Mouse (Mus musculus) MEL (cell line): ENCODE measurements around the gene Tmem268. TPM values are rescaled to one million over a fixed set of nuclear protein-coding genes. Genes with fewer than 3 reads are reported as not detected.
A peak's percentile ranks its signal among the peaks of the same experiment; 100 is the strongest.

Experiments
- DNase-seq: peaks from one replicate; pipeline ENCODE4 v3.0.0; 2011; ENCODE audit warnings: low read depth, low spot score
- H3K27ac ChIP-seq: 2 replicates; pipeline ENCODE4 v1.5.1; 2012; ENCODE audit warnings: low read depth, mild to moderate bottlenecking, control low read depth, low read length, moderate library complexity; ENCODE audit not compliant: control insufficient read depth
- H3K27me3 ChIP-seq, 2 experiments: fragments of 150-350 bp in 1 of 2; sonication (generic) in 1 of 2; 2 replicates each; pipeline ENCODE4 v1.6.1; 2012; ENCODE audit warnings: low read length in 2 of 2, mild to moderate bottlenecking in 2 of 2, improper control_type of control experiment in 1 of 2, moderate library complexity in 1 of 2; ENCODE audit not compliant: insufficient read depth in 2 of 2, control insufficient read depth in 1 of 2
- H3K36me3 ChIP-seq, 2 experiments: 2 replicates each; pipeline ENCODE4 v1.6.1; 2012 to 2014; ENCODE audit warnings: low read length in 2 of 2, improper control_type of control experiment in 1 of 2, inconsistent platforms in 1 of 2, mild to moderate bottlenecking in 1 of 2; ENCODE audit not compliant: insufficient read depth in 2 of 2, control insufficient read depth in 1 of 2
- H3K4me1 ChIP-seq, 2 experiments: fragments of 150-350 bp in 1 of 2; sonication (generic) in 1 of 2; 2 replicates each; pipeline ENCODE4 v1.6.1; 2012; ENCODE audit warnings: low read length in 2 of 2, improper control_type of control experiment in 1 of 2, mild to moderate bottlenecking in 1 of 2; ENCODE audit not compliant: insufficient read depth in 2 of 2, control insufficient read depth in 1 of 2
- H3K4me3 ChIP-seq, 2 experiments: fragments of 150-350 bp in 1 of 2; sonication (generic) in 1 of 2; 2 replicates each; pipeline ENCODE4 v1.5.1; 2012; ENCODE audit warnings: low read depth in 2 of 2, low read length in 2 of 2, mild to moderate bottlenecking in 2 of 2, moderate library complexity in 2 of 2, control low read depth in 1 of 2, improper control_type of control experiment in 1 of 2; ENCODE audit not compliant: control insufficient read depth in 1 of 2, insufficient read depth in 1 of 2
- H3K79me2 ChIP-seq: 2 replicates; pipeline ENCODE4 v1.6.1; 2012; ENCODE audit warnings: mild to moderate bottlenecking, low read length, moderate library complexity; ENCODE audit not compliant: control insufficient read depth, poor library complexity, insufficient read depth
- H3K9ac ChIP-seq: 2 replicates; pipeline ENCODE4 v1.6.1; 2012; ENCODE audit warnings: low read depth, mild to moderate bottlenecking, control low read depth, low read length, moderate library complexity; ENCODE audit not compliant: control insufficient read depth, poor library complexity, severe bottlenecking
- H3K9me3 ChIP-seq: fragments of 150-350 bp; sonication (generic); replicated peaks from 2 replicates; pipeline ENCODE4 v1.6.1; 2012; ENCODE audit warnings: mild to moderate bottlenecking, low read length, improper control_type of control experiment, moderate library complexity; ENCODE audit not compliant: insufficient read depth
- BHLHE40 ChIP-seq: IDR thresholded peaks from 2 replicates; pipeline ENCODE4 v1.6.1; 2012; ENCODE audit warnings: low read depth, mild to moderate bottlenecking, inconsistent platforms, low read length, improper control_type of control experiment, borderline replicate concordance
- CHD1 ChIP-seq: IDR thresholded peaks from 2 replicates; pipeline ENCODE4 v1.6.1; 2012; ENCODE audit warnings: low read depth, mild to moderate bottlenecking, inconsistent platforms, low read length, improper control_type of control experiment
- CHD2 ChIP-seq: IDR thresholded peaks from 2 replicates; pipeline ENCODE4 v1.6.1; 2011; ENCODE audit warnings: low read length, improper control_type of control experiment
- CTCF ChIP-seq, 3 experiments: IDR thresholded peaks in 2 of 3; conservative IDR thresholded peaks in 1 of 3; 2 replicates each; pipeline ENCODE4 v1.5.1; 2011 to 2012; ENCODE audit warnings: low read length in 3 of 3, low read depth in 2 of 3, mild to moderate bottlenecking in 2 of 3, improper control_type of control experiment in 1 of 3, inconsistent platforms in 1 of 3, mixed read lengths in 1 of 3, moderate library complexity in 1 of 3; ENCODE audit not compliant: control insufficient read depth in 1 of 3, insufficient read depth in 1 of 3, poor library complexity in 1 of 3, severe bottlenecking in 1 of 3
- ETS1 ChIP-seq: IDR thresholded peaks from 2 replicates; pipeline ENCODE4 v1.6.1; 2012; ENCODE audit warnings: low read depth, mild to moderate bottlenecking, inconsistent platforms, low read length, improper control_type of control experiment, moderate library complexity
- GATA1 ChIP-seq: IDR thresholded peaks from 2 replicates; pipeline ENCODE4 v1.6.1; 2011; ENCODE audit warnings: low read depth, low read length, improper control_type of control experiment
- MAFK ChIP-seq: IDR thresholded peaks from 2 replicates; pipeline ENCODE4 v1.6.1; 2011; ENCODE audit warnings: low read depth, mild to moderate bottlenecking, low read length, improper control_type of control experiment, borderline replicate concordance
- MAX ChIP-seq: IDR thresholded peaks from 2 replicates; pipeline ENCODE4 v1.6.1; 2011; ENCODE audit warnings: low read length, improper control_type of control experiment
- MEF2A ChIP-seq: IDR thresholded peaks from 2 replicates; pipeline ENCODE4 v1.6.1; 2014; ENCODE audit warnings: low read depth, mild to moderate bottlenecking, inconsistent platforms, low read length, improper control_type of control experiment; ENCODE audit not compliant: poor library complexity, insufficient replicate concordance, severe bottlenecking; ENCODE audit errors: extremely low read depth
- MXI1 ChIP-seq: IDR thresholded peaks from 2 replicates; pipeline ENCODE4 v1.6.1; 2011; ENCODE audit warnings: mild to moderate bottlenecking, low read depth, low read length, improper control_type of control experiment
- MYB ChIP-seq: IDR thresholded peaks from 2 replicates; pipeline ENCODE4 v1.6.1; 2011; ENCODE audit warnings: mild to moderate bottlenecking, low read depth, low read length, improper control_type of control experiment
- POLR2A ChIP-seq, 2 experiments: IDR thresholded peaks; 2 replicates each; pipeline ENCODE4 v1.6.1; 2011 to 2012; ENCODE audit warnings: low read length in 2 of 2, mild to moderate bottlenecking in 2 of 2, control low read depth in 1 of 2, improper control_type of control experiment in 1 of 2, low read depth in 1 of 2, moderate library complexity in 1 of 2; ENCODE audit not compliant: control insufficient read depth in 1 of 2, insufficient read depth in 1 of 2, poor library complexity in 1 of 2
- POLR2AphosphoS2 ChIP-seq: IDR thresholded peaks from 2 replicates; pipeline ENCODE4 v1.6.1; 2011; ENCODE audit warnings: low read length, improper control_type of control experiment
- SMC3 ChIP-seq: IDR thresholded peaks from 2 replicates; pipeline ENCODE4 v1.6.1; 2011; ENCODE audit warnings: low read depth, low read length, improper control_type of control experiment
- TBP ChIP-seq: IDR thresholded peaks from 2 replicates; pipeline ENCODE4 v1.8.0; 2011; ENCODE audit warnings: low read depth, low read length, improper control_type of control experiment
- TCF12 ChIP-seq: IDR thresholded peaks from 2 replicates; pipeline ENCODE4 v1.6.1; 2014; ENCODE audit warnings: low read depth, mild to moderate bottlenecking, inconsistent platforms, low read length, improper control_type of control experiment, moderate library complexity
- UBTF ChIP-seq: IDR thresholded peaks from 2 replicates; pipeline ENCODE4 v1.6.1; 2012; ENCODE audit warnings: low read depth, mild to moderate bottlenecking, inconsistent platforms, low read length, improper control_type of control experiment, moderate library complexity, borderline replicate concordance; ENCODE audit not compliant: insufficient read depth
- ZKSCAN1 ChIP-seq: IDR thresholded peaks from 2 replicates; pipeline ENCODE4 v1.6.1; 2012; ENCODE audit warnings: low read depth, mild to moderate bottlenecking, inconsistent platforms, low read length, improper control_type of control experiment, moderate library complexity
- ZNF384 ChIP-seq: IDR thresholded peaks from 2 replicates; pipeline ENCODE4 v1.6.1; 2012; ENCODE audit warnings: low read depth, mild to moderate bottlenecking, inconsistent platforms, low read length, improper control_type of control experiment
- polyA plus RNA-seq, 2 experiments: library from polyadenylated mRNA; stranded (reverse) in 1 of 2; unstranded in 1 of 2; fragments of >175 nt in 1 of 2; fragments of >200 nt in 1 of 2; gene quantifications; 2 replicates each; pipeline versions ENCODE4 v1.2.1 to v1.2.4; 2012; ENCODE audit warnings: low replicate concordance in 2 of 2, low read depth in 1 of 2; ENCODE audit not compliant: insufficient read length in 2 of 2, insufficient read depth in 1 of 2, missing spikeins in 1 of 2
- total RNA-seq: library from RNA; depleted of rRNA; stranded (reverse); fragments of 300-350 nt; gene quantifications from 2 replicates; pipeline ENCODE4 v1.2.3, GENCODE M21; 2012

Gene Tmem268
- total and polyA plus RNA-seq, 3 experiments, result 8.1 to 11.3 TPM; not detected in 1

- H3K36me3 ChIP-seq, result peaks cover 11 to 18% of the 10 kb centered on the region in 2 experiments
- no peak for TF ChIP-seq POLR2AphosphoS2
- TF ChIP-seq ZKSCAN1, result no peak
- TF ChIP-seq SMC3, result no peak
- TF ChIP-seq POLR2A (IDR thresholded peaks at IDR 0.05; ENCODE audit: control insufficient read depth in 1 of 2, insufficient read depth in 1 of 2, low read depth in 1 of 2, low read length in 2 of 2, poor library complexity in 1 of 2), result no peak
- TF ChIP-seq CHD1, result no peak
- TF ChIP-seq TBP, result no peak
- TF ChIP-seq BHLHE40, result no peak
- no peak for TF ChIP-seq CTCF (IDR thresholded peaks at IDR 0.05 in 2 of 3, conservative IDR thresholded peaks at IDR 0.05 in 1 of 3; ENCODE audit: control insufficient read depth in 1 of 3, insufficient read depth in 1 of 3, low read depth in 2 of 3, low read length in 3 of 3, poor library complexity in 1 of 3, severe bottlenecking in 1 of 3)
- TF ChIP-seq MXI1, result no peak
- TF ChIP-seq CHD2, result no peak
Measured at GRCm38 (mm10) chr4:63550908-63551307, 7.7 kb upstream of the Tmem268 start.

GRCm38 (mm10) chr4:63552865-63553264 lies 5.7 kb upstream of the Tmem268 start:
- H3K4me3 ChIP-seq, result no peak overlapping the region
- H3K27me3 ChIP-seq, result no peaks in the 10 kb centered on the region
- H3K79me2 ChIP-seq, result peaks cover 3% of the 10 kb centered on the region; the same call in 1 of the 2 replicates
- peak; percentile 6 for DNase-seq
- H3K9ac ChIP-seq, result no peak overlapping the region
- no peak for TF ChIP-seq MEF2A
- TF ChIP-seq CHD2, result no peak
- no peak for TF ChIP-seq ZKSCAN1
- no peak for TF ChIP-seq ETS1
- TF ChIP-seq GATA1, result no peak
- no peak for TF ChIP-seq CHD1
- no peak for TF ChIP-seq CTCF (IDR thresholded peaks at IDR 0.05 in 2 of 3, conservative IDR thresholded peaks at IDR 0.05 in 1 of 3; ENCODE audit: control insufficient read depth in 1 of 3, insufficient read depth in 1 of 3, low read depth in 2 of 3, low read length in 3 of 3, poor library complexity in 1 of 3, severe bottlenecking in 1 of 3)
- TF ChIP-seq MXI1, result no peak
- TF ChIP-seq BHLHE40, result no peak
- no peak for TF ChIP-seq TCF12
- TF ChIP-seq UBTF, result no peak
- no peak for TF ChIP-seq MYB
- TF ChIP-seq ZNF384, result no peak
- no peak for TF ChIP-seq MAFK
- no peak for TF ChIP-seq MAX
- no peaks in the 10 kb centered on the region for H3K9me3 ChIP-seq
- H3K36me3 ChIP-seq, result peaks cover 5 to 16% of the 10 kb centered on the region in 2 experiments
- no peak overlapping the region for H3K27ac ChIP-seq
- no peaks in the 10 kb centered on the region; a peak in 2 of 4 replicates for H3K4me1 ChIP-seq

More at GRCm38 (mm10) chr4:63550908-63551307, 7.7 kb upstream of the Tmem268 start:
- H3K4me3 ChIP-seq, result no peak overlapping the region
- no peak for DNase-seq
- peaks cover 0 to 6% of the 10 kb centered on the region in 2 experiments; a peak in 2 of 4 replicates for H3K4me1 ChIP-seq
- H3K27me3 ChIP-seq, result no peaks in the 10 kb centered on the region
- peaks cover 12% of the 10 kb centered on the region for H3K79me2 ChIP-seq
- no peaks in the 10 kb centered on the region for H3K9me3 ChIP-seq
- no peak overlapping the region for H3K9ac ChIP-seq
- H3K27ac ChIP-seq, result no peak overlapping the region
